ENCODE assay signal across 27 mouse cellular contexts in genomic region chr11:4300683-4301082, GRCm38 (mm10). TPM values are rescaled to one million over a fixed set of nuclear protein-coding genes. Genes with fewer than 3 reads are reported as not detected.
DNase-seq lines count a peak whose midpoint lies in the region; ATAC-seq lines count a peak whose summit lies in the region.
"Had no signal": no experiment of that assay in that cellular context is flagged by ENCODE, and none has a peak within 500 bp of the region (broad histone marks: within the 10 kb centered on the region; RNA-seq: fewer than 3 reads in every experiment).

No protein-coding gene starts in this region.

- intact Hi-C loops in gastrocnemius, postnatal 36 days (cut with DNase I), result no loop called here
- intact Hi-C loops in heart, postnatal 14 days (cut with DNase I), result no loop called here

- 69% methylated on average over 3 of the region's 3 CpGs for WGBS in heart, embryonic 12.5 days
- WGBS in forebrain, embryonic 11.5 days, result 93% methylated on average over 3 of the region's 3 CpGs

- no peaks in the 10 kb centered on the region for H3K9me3 ChIP-seq in heart, embryonic 12.5 days (replicated peaks)
- H3K9me3 ChIP-seq in forebrain, embryonic 11.5 days (ENCODE audit: control insufficient read depth, low read length), result no peaks in the 10 kb centered on the region
- H3K9me3 ChIP-seq: embryonic facial prominence, embryonic 12.5 days; forebrain, embryonic 10.5 days; hindbrain, embryonic 12.5 days; intestine, embryonic 15.5 days; liver, embryonic 12.5 days; midbrain, embryonic 13.5 days had no signal

- peak; percentile 60 for DNase-seq in gastrocnemius, postnatal 25 days
- DNase-seq in gastrocnemius, postnatal 36 days, result no peak
- peak; percentile 47 to 65 for DNase-seq in heart, postnatal 14 days
- peak; percentile 88 for DNase-seq in adipocyte (ENCODE audit: low spot score)
- DNase-seq in thymus, postnatal 25 days, result no peak
- DNase-seq in forebrain, embryonic 11.5 days (ENCODE audit: low spot score), result no peak
- DNase-seq: adrenal gland, postnatal 10 days; cerebellum, adult 11 months; cerebellum, adult 9-11 months; embryo, embryonic 11 days; kidney, adult 2 months; kidney, postnatal 36 days; liver, postnatal 0 days; thymus, adult 2 months; thymus, postnatal 4 days had no signal

- no peaks in the 10 kb centered on the region for H3K27me3 ChIP-seq in heart, embryonic 12.5 days (replicated peaks)
- no peaks in the 10 kb centered on the region for H3K27me3 ChIP-seq in forebrain, embryonic 11.5 days (ENCODE audit: control insufficient read depth, insufficient read depth, low read length)
- H3K27me3 ChIP-seq: CH12.LX; embryonic facial prominence, embryonic 12.5 days; hindbrain, embryonic 12.5 days; intestine, embryonic 15.5 days had no signal

- H3K36me3 ChIP-seq in heart, embryonic 12.5 days, result no peaks in the 10 kb centered on the region
- H3K36me3 ChIP-seq in forebrain, embryonic 11.5 days (ENCODE audit: control insufficient read depth, insufficient read depth, low read length), result no peaks in the 10 kb centered on the region
- H3K36me3 ChIP-seq: embryonic facial prominence, embryonic 12.5 days; forebrain, embryonic 10.5 days; hindbrain, embryonic 12.5 days; intestine, embryonic 15.5 days; liver, embryonic 12.5 days; midbrain, embryonic 13.5 days had no signal

- H3K4me3 ChIP-seq in heart, embryonic 12.5 days, result no peak overlapping the region
- H3K4me3 ChIP-seq in forebrain, embryonic 11.5 days (ENCODE audit: low read depth, low read length), result no peak overlapping the region
- H3K4me3 ChIP-seq: embryonic facial prominence, embryonic 12.5 days; forebrain, embryonic 10.5 days; hindbrain, embryonic 12.5 days; intestine, embryonic 15.5 days; liver, embryonic 12.5 days; midbrain, embryonic 13.5 days had no signal

- H3K4me1 ChIP-seq in heart, embryonic 12.5 days (replicated peaks), result peaks cover 63% of the 10 kb centered on the region
- H3K4me1 ChIP-seq in forebrain, embryonic 11.5 days (replicated peaks; ENCODE audit: control insufficient read depth, insufficient read depth, low read length), result no peaks in the 10 kb centered on the region

- H3K27ac ChIP-seq in heart, embryonic 12.5 days (ENCODE audit: poor library complexity, severe bottlenecking), result no peak overlapping the region
- no peak overlapping the region for H3K27ac ChIP-seq in forebrain, embryonic 11.5 days (ENCODE audit: low read depth, low read length)
- H3K27ac ChIP-seq: embryonic facial prominence, embryonic 12.5 days; forebrain, embryonic 10.5 days; hindbrain, embryonic 12.5 days; hindbrain, postnatal 0 days; intestine, embryonic 15.5 days; liver, embryonic 12.5 days; macrophage; midbrain, embryonic 13.5 days had no signal

- no peak overlapping the region for H3K4me2 ChIP-seq in heart, embryonic 12.5 days
- no peak overlapping the region for H3K4me2 ChIP-seq in forebrain, embryonic 11.5 days (ENCODE audit: low read depth, low read length, severe bottlenecking)
- H3K4me2 ChIP-seq: embryonic facial prominence, embryonic 12.5 days; hindbrain, embryonic 12.5 days; intestine, embryonic 15.5 days; liver, embryonic 12.5 days; midbrain, embryonic 13.5 days had no signal

- no peak overlapping the region for H3K9ac ChIP-seq in heart, embryonic 12.5 days
- H3K9ac ChIP-seq in forebrain, embryonic 11.5 days (ENCODE audit: low read length), result no peak overlapping the region
- H3K9ac ChIP-seq: embryonic facial prominence, embryonic 12.5 days; hindbrain, embryonic 12.5 days; intestine, embryonic 15.5 days; liver, embryonic 12.5 days; liver, postnatal 0 days; midbrain, embryonic 13.5 days had no signal

- ATAC-seq in heart, embryonic 12.5 days (ENCODE audit: insufficient number of reproducible peaks, low FRiP score), result no peak
- ATAC-seq in forebrain, embryonic 11.5 days (replicated peaks; ENCODE audit: low FRiP score), result no peak
- ATAC-seq: forebrain, embryonic 16.5 days; intestine, embryonic 15.5 days; liver, embryonic 12.5 days; liver, postnatal 0 days; midbrain, embryonic 13.5 days had no signal

RNA-seq across cellular contexts. Expression of gene Lif, which starts 43.3 kb away (rescaled TPM):
- under 1 TPM; 0.26 to 0.43 TPM for total RNA-seq in gastrocnemius, postnatal 25 days (2021)
- total RNA-seq in gastrocnemius, postnatal 36 days (2021), result under 1 TPM; 0.13 to 0.52 TPM
- total RNA-seq in heart, postnatal 14 days (2021), result under 1 TPM; 0.14 to 0.37 TPM
- 0.24 and 0.63 TPM in 2 replicates for polyA plus RNA-seq in heart, embryonic 12.5 days (2016; fragmentation: Nextera tagmentation; extraction: Ambion mirVana)
- not detected in 2 replicates for polyA plus RNA-seq in forebrain, embryonic 11.5 days (2014; fragmentation: Nextera tagmentation; extraction: Ambion mirVana)
- polyA plus RNA-seq: hindbrain, embryonic 12.5 days; liver, embryonic 12.5 days; liver, postnatal 0 days; neural tube, embryonic 14.5 days had no signal

Comparison
In these comparisons a context has a peak if more than half of its experiments do, and no peak if none do; other contexts are left out.
1. DNase-seq: peak in gastrocnemius, postnatal 25 days (single experiment), heart, postnatal 14 days (2 of 2) and adipocyte (single experiment); none in gastrocnemius, postnatal 36 days (0 of 2), thymus, postnatal 25 days (single experiment) and forebrain, embryonic 11.5 days (single experiment).